Mouse (Mus musculus): Measurements from ENCODE around the gene Sec16b.

GRCm38 (mm10) chr1:157536471-157536870 is 29.9 kb downstream of the Sec16b start:
- TF ChIP-seq CTCF (IDR thresholded peaks at IDR 0.05; ENCODE audit: control insufficient read depth, insufficient read depth, low read length) (peak; percentile 12; the same call in 1 of the 2 replicates), POLR2A (IDR thresholded peaks at IDR 0.05; ENCODE audit: borderline replicate concordance, control insufficient read depth, low read depth, low read length) (no peak)
